Mouse (Mus musculus): Measurements from ENCODE around the gene Tex48.

The Tex48 gene

GRCm38 (mm10) chr4:63622378-63622835 lies at the start of gene Tex48:
Tex48 (minus strand) TSS chr4:63622428.
- in situ Hi-C loops (cut with MboI, MseI): loop anchor here (10.0 to 25.0 kb wide), 2 partner anchors 865 to 1972 kb away; no protein-coding TSS in a partner anchor

- in situ Hi-C loops (cut with MboI, MseI): no loop called here
These were observed 46.0 kb upstream of the Tex48 start for GRCm38 (mm10) chr4:63668255-63668654.

- in situ Hi-C loops (cut with MboI, MseI): no loop called here
These were observed 43.5 kb upstream of the Tex48 start for GRCm38 (mm10) chr4:63665738-63666137.

- in situ Hi-C loops (cut with MboI, MseI): no loop called here
These were observed 41.1 kb upstream of the Tex48 start, which contains the start of gene Gm11214 for GRCm38 (mm10) chr4:63663279-63663678. Gm11214 (minus strand) TSS chr4:63663379.

GRCm38 (mm10) chr4:63661857-63662256 lies 39.6 kb upstream of the Tex48 start:
- in situ Hi-C loops (cut with MboI, MseI): no loop called here

GRCm38 (mm10) chr4:63661426-63661825 lies 39.2 kb upstream of the Tex48 start:
- in situ Hi-C loops (cut with MboI, MseI): no loop called here

GRCm38 (mm10) chr4:63659775-63660174 lies 37.5 kb upstream of the Tex48 start:
- in situ Hi-C loops (cut with MboI, MseI): no loop called here

- in situ Hi-C loops (cut with MboI, MseI): no loop called here
These were observed 36.9 kb upstream of the Tex48 start for GRCm38 (mm10) chr4:63659086-63659485.

- in situ Hi-C loops (cut with MboI, MseI): no loop called here
These were observed 32.2 kb upstream of the Tex48 start for GRCm38 (mm10) chr4:63654381-63654780.

GRCm38 (mm10) chr4:63643956-63644726 lies 21.9 kb upstream of the Tex48 start:
- in situ Hi-C loops (cut with MboI, MseI): no loop called here

GRCm38 (mm10) chr4:63639842-63640241 lies 17.6 kb upstream of the Tex48 start:
- in situ Hi-C loops (cut with MboI, MseI): no loop called here

GRCm38 (mm10) chr4:63638603-63639002 lies 16.4 kb upstream of the Tex48 start:
- in situ Hi-C loops (cut with MboI, MseI): no loop called here

- in situ Hi-C loops (cut with MboI, MseI): no loop called here
These were observed 11.0 kb upstream of the Tex48 start for GRCm38 (mm10) chr4:63633181-63633580.

GRCm38 (mm10) chr4:63627111-63627510 lies 4.9 kb upstream of the Tex48 start:
- in situ Hi-C loops (cut with MboI, MseI): loop anchor here (5.0 to 10.0 kb wide), 2 partner anchors 315 to 1968 kb away; no protein-coding TSS in a partner anchor

GRCm38 (mm10) chr4:63625563-63626080 lies 3.4 kb upstream of the Tex48 start:
- in situ Hi-C loops (cut with MboI, MseI): loop anchor here (5.0 to 10.0 kb wide), 2 partner anchors 317 to 1969 kb away; no protein-coding TSS in a partner anchor

- in situ Hi-C loops (cut with MboI, MseI): loop anchor here (10.0 to 25.0 kb wide), 2 partner anchors 865 to 1973 kb away; no protein-coding TSS in a partner anchor
These were observed 367 bp downstream of the Tex48 start for GRCm38 (mm10) chr4:63621861-63622260.

- in situ Hi-C loops (cut with MboI, MseI): loop anchor here (25.0 kb wide), 1 partner anchor 879 kb away; no protein-coding TSS in a partner anchor
These were observed 13.8 kb downstream of the Tex48 start for GRCm38 (mm10) chr4:63608391-63608790.

GRCm38 (mm10) chr4:63605968-63606367 lies 16.3 kb downstream of the Tex48 start:
- in situ Hi-C loops (cut with MboI, MseI): loop anchor here (25.0 kb wide), 1 partner anchor 881 kb away; no protein-coding TSS in a partner anchor

GRCm38 (mm10) chr4:63605545-63605944 lies 16.7 kb downstream of the Tex48 start:
- in situ Hi-C loops (cut with MboI, MseI): loop anchor here (25.0 kb wide), 1 partner anchor 882 kb away; no protein-coding TSS in a partner anchor

- in situ Hi-C loops (cut with MboI, MseI): loop anchor here (25.0 kb wide), 1 partner anchor 882 kb away; no protein-coding TSS in a partner anchor
These were observed 17.3 kb downstream of the Tex48 start, which contains the start of gene Gm11213 for GRCm38 (mm10) chr4:63604945-63605344. Gm11213 (minus strand) TSS chr4:63605261.

- in situ Hi-C loops (cut with MboI, MseI): loop anchor here (25.0 kb wide), 1 partner anchor 886 kb away; no protein-coding TSS in a partner anchor
These were observed 21.0 kb downstream of the Tex48 start for GRCm38 (mm10) chr4:63601263-63601662.

GRCm38 (mm10) chr4:63600786-63601185 lies 21.4 kb downstream of the Tex48 start:
- in situ Hi-C loops (cut with MboI, MseI): loop anchor here (25.0 kb wide), 1 partner anchor 887 kb away; no protein-coding TSS in a partner anchor
